Mouse (Mus musculus) forebrain, postnatal 0 days (tissue): ENCODE data around the gene Add2. TPM values are rescaled to one million over a fixed set of nuclear protein-coding genes. Genes with fewer than 3 reads are reported as not detected.

Experiments
- ATAC-seq: fragments of 200-750 bp; cut with Nextera tagmentation; 2 replicates; pipeline ENCODE4 v1.8.0; 2017; ENCODE audit warnings: mild to moderate bottlenecking, moderate library complexity
- DNase-seq: peaks from one replicate; pipeline ENCODE4 v3.0.0-alpha.2; 2015
- H3K27ac ChIP-seq: fragments of 300-500 bp; sonication (generic); 2 replicates; pipeline ENCODE4 v1.5.1; 2014; ENCODE audit warnings: low read depth, mild to moderate bottlenecking, antibody characterized with exemption, low read length, moderate library complexity, mixed read lengths
- H3K27me3 ChIP-seq: fragments of 300-500 bp; sonication (generic); 2 replicates; pipeline ENCODE4 v1.6.1; 2014; ENCODE audit warnings: mild to moderate bottlenecking, low read length, mixed read lengths; ENCODE audit not compliant: insufficient read depth
- H3K36me3 ChIP-seq: fragments of 300-500 bp; sonication (generic); 2 replicates; pipeline ENCODE4 v1.6.1; 2014; ENCODE audit warnings: mild to moderate bottlenecking, moderate library complexity; ENCODE audit not compliant: insufficient read depth
- H3K4me1 ChIP-seq: fragments of 300-500 bp; sonication (generic); 2 replicates; pipeline ENCODE4 v1.6.1; 2014; ENCODE audit warnings: antibody characterized with exemption; ENCODE audit not compliant: insufficient read depth
- H3K4me2 ChIP-seq: fragments of 300-500 bp; sonication (generic); 2 replicates; pipeline ENCODE4 v1.6.1; 2014; ENCODE audit warnings: low read depth, mild to moderate bottlenecking, moderate library complexity
- H3K4me3 ChIP-seq: fragments of 300-500 bp; sonication (generic); 2 replicates; pipeline ENCODE4 v1.5.1; 2014; ENCODE audit warnings: low read depth, low read length, mixed read lengths
- H3K9ac ChIP-seq: fragments of 300-500 bp; sonication (generic); 2 replicates; pipeline ENCODE4 v1.6.1; 2014; ENCODE audit warnings: mild to moderate bottlenecking
- H3K9me3 ChIP-seq: fragments of 300-500 bp; sonication (generic); 2 replicates; pipeline ENCODE4 v1.6.1; 2016; ENCODE audit warnings: low read length
- CTCF ChIP-seq: sonication (generic); IDR thresholded peaks from 2 replicates; pipeline ENCODE4 v1.5.1; 2016; ENCODE audit warnings: antibody characterized with exemption, control low read depth, low read depth
- WGBS: fragments of 180-500 bp; shearing (Covaris S2); extraction: QIAGEN DNeasy Blood & Tissue Kit; methylation state at CpG from one replicate; pipeline ENCODE4 v1.1.7; 2014; 5-methylcytosine and 5-hydroxymethylcytosine counted together
- polyA plus RNA-seq: library from polyadenylated mRNA; unstranded; fragments of >200 nt; fragmentation: Nextera tagmentation; extraction: Ambion mirVana; gene quantifications from 2 replicates; pipeline ENCODE4 v1.2.1, GENCODE M21; 2015
- total RNA-seq: library from RNA; depleted of rRNA; stranded (reverse); fragments of >200 nt; gene quantifications from 2 replicates; pipeline ENCODE4 v1.2.3, GENCODE M21; 2014

Add2 gene
- total and polyA plus RNA-seq, 2 experiments from 2014 or later: 186 to 267 TPM

DNA sequence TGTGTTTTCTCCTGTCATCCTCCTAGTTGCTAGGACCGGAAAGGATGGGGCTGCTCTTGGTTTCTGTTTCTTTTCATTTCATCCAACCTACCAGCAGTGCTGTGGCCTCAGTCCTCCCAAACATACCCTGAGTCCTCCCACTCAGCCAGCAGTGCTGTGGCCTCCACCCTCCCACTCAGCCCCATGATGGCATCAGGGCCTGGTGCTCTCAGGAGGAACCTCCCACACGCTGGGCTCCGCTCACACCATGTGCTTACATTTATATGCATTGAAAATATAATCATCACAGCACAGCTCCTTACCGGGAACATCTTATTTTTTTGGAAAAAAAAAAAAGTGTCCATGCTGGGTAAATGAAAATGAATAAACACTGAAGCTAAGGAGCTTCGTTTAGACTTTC, 20.0 kb downstream of the Add2 start:
- DNase-seq: no peak
- Histone ChIP-seq H3K4me1 (peaks cover 31% of the 10 kb centered on the region), H3K9ac (no peak overlapping the region), H3K4me3 (no peak overlapping the region), H3K27ac (peak overlapping the region; percentile 17; the same call in 1 of the 2 replicates), H3K4me2 (no peak overlapping the region), H3K9me3 (no peaks in the 10 kb centered on the region), H3K27me3 (no peaks in the 10 kb centered on the region), H3K36me3 (no peaks in the 10 kb centered on the region; the same call in 1 of the 2 replicates)
- no peak for TF ChIP-seq CTCF
- WGBS: 63% methylated on average over 5 of the region's 5 CpGs
- no peak for ATAC-seq

- no peak overlapping the region for H3K4me3 ChIP-seq
- no peak for TF ChIP-seq CTCF
- H3K27ac ChIP-seq: peak overlapping the region; percentile 97
- DNase-seq (no peak), ATAC-seq (no peak)
- H3K9me3 ChIP-seq: no peaks in the 10 kb centered on the region
- H3K36me3 ChIP-seq: no peaks in the 10 kb centered on the region
- 32% methylated on average over 6 of the region's 6 CpGs for WGBS
- peaks cover 34% of the 10 kb centered on the region for H3K4me1 ChIP-seq
- 0 out of 2 replicates have a peak overlapping the region, but pooled peaks have one; percentile 25 for H3K9ac ChIP-seq
- H3K27me3 ChIP-seq: no peaks in the 10 kb centered on the region
- no peak overlapping the region for H3K4me2 ChIP-seq
Measured at GRCm38 (mm10) chr6:86050586-86051268, 22.2 kb downstream of the Add2 start.

DNA sequence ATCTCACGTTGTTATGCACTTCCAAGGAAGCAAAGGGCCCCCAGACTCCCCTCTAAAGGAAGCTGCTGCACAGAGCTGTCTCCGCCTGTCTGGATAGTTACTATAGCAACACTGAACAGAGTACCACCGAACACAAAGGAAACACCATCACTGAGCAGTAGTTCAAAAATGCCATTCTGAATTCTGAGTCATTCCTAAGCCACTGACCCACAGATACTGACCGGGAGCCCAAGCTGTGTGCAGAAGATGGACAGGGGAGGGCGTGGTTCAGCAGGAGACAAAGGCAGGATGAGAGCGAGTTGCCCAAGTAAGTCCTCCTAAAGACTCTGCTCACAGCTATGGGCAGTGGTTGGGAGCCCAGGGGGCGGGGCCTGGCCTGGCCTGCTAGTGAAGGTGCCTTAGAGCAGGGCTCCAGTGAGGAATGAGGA, 23.6 kb downstream of the Add2 start:
- TF ChIP-seq CTCF: no peak
- no peaks in the 10 kb centered on the region for H3K27me3 ChIP-seq
- WGBS: 6% methylated on average over 7 of the region's 7 CpGs
- H3K9ac ChIP-seq: peak overlapping the region; percentile 48
- no peaks in the 10 kb centered on the region for H3K9me3 ChIP-seq
- H3K27ac ChIP-seq: peak overlapping the region; percentile 97
- H3K4me2 ChIP-seq: peak overlapping the region; percentile 32
- H3K4me3 ChIP-seq: no peak overlapping the region
- DNase-seq: peak; percentile 84
- peak; percentile 95 for ATAC-seq
- H3K4me1 ChIP-seq: peaks cover 36% of the 10 kb centered on the region
- H3K36me3 ChIP-seq: no peaks in the 10 kb centered on the region

DNA sequence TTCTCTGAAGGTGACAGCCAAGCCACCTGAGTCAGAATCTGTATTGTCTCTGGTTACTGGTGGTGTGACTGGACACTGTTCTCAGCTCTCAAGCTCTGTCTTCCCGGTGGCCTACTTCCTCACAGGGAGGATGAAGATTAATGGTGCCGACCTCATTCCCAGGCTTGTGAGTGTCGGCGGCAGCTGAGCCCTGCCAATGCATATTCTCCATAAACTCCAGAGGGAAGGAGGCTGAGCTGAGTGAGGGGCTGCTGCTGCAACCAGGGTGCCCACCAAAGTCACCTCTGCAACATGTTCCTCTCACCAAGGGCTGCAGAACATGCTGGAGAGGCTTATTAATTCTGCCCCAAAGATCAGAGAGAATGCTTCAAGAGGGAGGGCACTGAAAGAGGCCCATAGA, 24.1 kb downstream of the Add2 start:
- peak overlapping the region; percentile 48 for H3K9ac ChIP-seq
- DNase-seq (peak; percentile 49), ATAC-seq (0 out of 2 replicates have a peak, but pooled peaks have one; percentile 2)
- H3K4me2 ChIP-seq: peak overlapping the region; percentile 32
- no peaks in the 10 kb centered on the region for H3K27me3 ChIP-seq
- 0 out of 2 replicates have a peak, but pooled peaks cover 2% of the 10 kb centered on the region for H3K36me3 ChIP-seq
- peak overlapping the region; percentile 97 for H3K27ac ChIP-seq
- TF ChIP-seq CTCF: no peak
- peaks cover 40% of the 10 kb centered on the region for H3K4me1 ChIP-seq
- WGBS: 11% methylated on average over 4 of the region's 4 CpGs
- H3K9me3 ChIP-seq: no peaks in the 10 kb centered on the region
- no peak overlapping the region for H3K4me3 ChIP-seq

GRCm38 (mm10) chr6:86053099-86053498, 24.6 kb downstream of the Add2 start:
- TF ChIP-seq CTCF: no peak
- H3K27me3 ChIP-seq: no peaks in the 10 kb centered on the region
- H3K36me3 ChIP-seq: 0 out of 2 replicates have a peak, but pooled peaks cover 4% of the 10 kb centered on the region
- peaks cover 46% of the 10 kb centered on the region for H3K4me1 ChIP-seq
- H3K4me3 ChIP-seq: no peak overlapping the region
- H3K9me3 ChIP-seq: no peaks in the 10 kb centered on the region
- peak; percentile 32 for DNase-seq
- no peak for ATAC-seq
- WGBS: 0% methylated on average over 4 of the region's 4 CpGs
- H3K9ac ChIP-seq: peak overlapping the region; percentile 48
- H3K27ac ChIP-seq: peak overlapping the region; percentile 97
- H3K4me2 ChIP-seq: no peak overlapping the region

- 54% methylated on average over 5 of the region's 5 CpGs for WGBS
- H3K4me2 ChIP-seq: no peak overlapping the region
- H3K27me3 ChIP-seq: no peaks in the 10 kb centered on the region
- ATAC-seq (no peak), DNase-seq (no peak)
- 0 out of 2 replicates have a peak overlapping the region, but pooled peaks have one; percentile 48 for H3K9ac ChIP-seq
- no peaks in the 10 kb centered on the region for H3K9me3 ChIP-seq
- peak overlapping the region; percentile 97 for H3K27ac ChIP-seq
- H3K4me3 ChIP-seq: no peak overlapping the region
- no peak for TF ChIP-seq CTCF
- H3K4me1 ChIP-seq: peaks cover 51% of the 10 kb centered on the region
- H3K36me3 ChIP-seq: 0 out of 2 replicates have a peak, but pooled peaks cover 4% of the 10 kb centered on the region
Measured at GRCm38 (mm10) chr6:86053594-86053993, 25.1 kb downstream of the Add2 start.

- ATAC-seq: no peak
- no peak for TF ChIP-seq CTCF
- H3K4me1 ChIP-seq: peaks cover 56% of the 10 kb centered on the region
Measured at GRCm38 (mm10) chr6:86058475-86058874, 30.0 kb downstream of the Add2 start.

More at GRCm38 (mm10) chr6:86058475-86058874, 30.0 kb downstream of the Add2 start:
- Histone ChIP-seq H3K9me3 (no peaks in the 10 kb centered on the region), H3K4me3 (no peak overlapping the region), H3K4me2 (no peak overlapping the region), H3K36me3 (0 out of 2 replicates have a peak, but pooled peaks cover 4% of the 10 kb centered on the region), H3K9ac (no peak overlapping the region), H3K27me3 (no peaks in the 10 kb centered on the region), H3K27ac (peak overlapping the region; percentile 82)
- peak; percentile 52 for DNase-seq
- 0% methylated on average over 1 of the region's 1 CpGs for WGBS
